Mouse (Mus musculus): ENCODE measurements at regions not wholly inside any gene's neighbourhood (a gene's known extent, or its start where the extent isn't known, plus 50 kb on each side); places are given as distances from the start of the nearest gene placed in this dataset.

DNA sequence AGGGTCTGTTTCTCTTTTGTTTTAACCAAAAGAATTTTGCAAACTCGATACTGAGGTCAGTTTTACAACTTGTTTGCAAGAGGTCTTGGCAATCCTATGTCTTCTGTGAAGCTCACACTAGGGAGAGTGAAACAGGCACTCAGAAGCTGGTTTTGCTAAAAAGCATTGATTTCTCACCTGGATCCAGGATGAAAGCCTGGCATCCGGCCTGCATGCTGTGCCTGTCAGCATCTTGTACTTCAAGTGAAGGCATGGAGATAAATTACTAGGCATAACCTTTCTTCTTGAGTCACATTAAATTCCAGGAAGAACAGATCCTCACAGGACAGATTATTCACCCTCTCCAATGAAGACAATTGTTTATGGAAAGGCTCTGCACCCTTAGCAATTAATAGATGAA is 477.5 kb downstream of the Btbd3 start:
- WGBS: 69% methylated on average over 2 of the region's 2 CpGs
- H3K27me3 ChIP-seq: no peaks in the 10 kb centered on the region
- no peak overlapping the region for H3K9ac ChIP-seq (replicated peaks)
- H3K36me3 ChIP-seq: no peaks in the 10 kb centered on the region
- H3K4me1 ChIP-seq: no peaks in the 10 kb centered on the region
- no peak overlapping the region for H3K4me2 ChIP-seq (replicated peaks)
- H3K27ac ChIP-seq (replicated peaks): no peak overlapping the region
- ATAC-seq (replicated peaks): no peak
- no peaks in the 10 kb centered on the region for H3K9me3 ChIP-seq
- H3K4me3 ChIP-seq: no peak overlapping the region

GRCm38 (mm10) chr2:138744806-138745205 is 488.4 kb downstream of the Btbd3 start:
- Histone ChIP-seq H3K4me2 (replicated peaks) (no peak overlapping the region), H3K27me3 (no peaks in the 10 kb centered on the region), H3K4me1 (no peaks in the 10 kb centered on the region), H3K9me3 (no peaks in the 10 kb centered on the region), H3K27ac (replicated peaks) (no peak overlapping the region), H3K4me3 (no peak overlapping the region), H3K9ac (replicated peaks) (no peak overlapping the region), H3K36me3 (no peaks in the 10 kb centered on the region)
- 82% methylated on average over 4 of the region's 4 CpGs for WGBS
- ATAC-seq (replicated peaks): no peak

DNA sequence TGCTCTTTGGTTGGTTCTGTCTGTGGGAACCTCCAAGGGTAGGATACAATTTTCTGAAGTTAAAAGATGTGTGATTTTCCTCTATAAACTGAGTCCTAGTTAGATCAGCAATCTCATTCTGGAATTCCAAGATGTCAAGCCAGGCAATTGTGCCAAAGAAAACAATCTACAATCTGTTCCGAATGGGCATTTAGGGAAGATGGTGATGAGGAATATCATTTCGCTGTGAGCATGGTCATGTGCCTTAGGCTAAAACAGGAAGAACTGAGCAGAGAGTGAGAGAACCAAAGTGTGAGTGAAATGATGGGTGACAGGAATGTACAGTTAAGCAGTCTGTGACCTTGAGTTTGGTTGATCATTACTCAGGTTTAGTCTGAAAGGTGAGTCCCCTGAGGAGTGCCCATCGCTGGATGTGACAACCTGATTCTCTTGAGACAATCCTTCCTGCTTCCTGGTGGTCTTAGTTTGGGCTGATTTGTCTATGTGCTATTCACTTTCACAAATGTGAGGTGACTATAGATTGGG is 504.1 kb downstream of the Btbd3 start:
- Histone ChIP-seq H3K9me3 (no peaks in the 10 kb centered on the region), H3K36me3 (no peaks in the 10 kb centered on the region), H3K4me2 (replicated peaks) (no peak overlapping the region), H3K9ac (replicated peaks) (no peak overlapping the region), H3K27ac (replicated peaks) (no peak overlapping the region), H3K27me3 (no peaks in the 10 kb centered on the region), H3K4me3 (no peak overlapping the region), H3K4me1 (no peaks in the 10 kb centered on the region)
- WGBS: 84% methylated on average over 3 of the region's 3 CpGs
- ATAC-seq (replicated peaks): no peak

DNA sequence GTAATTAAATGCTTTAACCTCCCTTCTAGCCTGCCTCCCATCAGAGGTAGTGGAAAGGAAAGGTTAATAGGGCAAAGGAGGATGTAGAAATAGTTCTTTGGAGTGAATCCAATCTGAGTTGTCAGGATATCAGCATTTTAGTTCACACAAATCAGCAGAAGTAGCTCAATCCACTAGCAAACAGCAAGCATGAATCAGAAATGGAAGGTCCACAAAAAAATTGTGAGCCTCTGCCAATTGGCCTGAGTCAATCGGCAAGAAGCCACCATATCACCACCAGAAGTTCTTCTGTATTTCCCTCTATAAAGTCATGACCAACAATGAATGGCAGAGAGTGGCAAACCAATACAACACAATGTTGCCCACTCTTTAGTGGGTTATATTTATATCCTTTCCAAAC is 505.0 kb downstream of the Btbd3 start:
- Histone ChIP-seq H3K4me3 (no peak overlapping the region), H3K36me3 (no peaks in the 10 kb centered on the region), H3K27ac (replicated peaks) (no peak overlapping the region), H3K4me2 (replicated peaks) (no peak overlapping the region), H3K9ac (replicated peaks) (no peak overlapping the region), H3K27me3 (no peaks in the 10 kb centered on the region), H3K4me1 (no peaks in the 10 kb centered on the region), H3K9me3 (no peaks in the 10 kb centered on the region)
- no peak for ATAC-seq (replicated peaks)
- 90% methylated on average over 1 of the region's 1 CpGs for WGBS

DNA sequence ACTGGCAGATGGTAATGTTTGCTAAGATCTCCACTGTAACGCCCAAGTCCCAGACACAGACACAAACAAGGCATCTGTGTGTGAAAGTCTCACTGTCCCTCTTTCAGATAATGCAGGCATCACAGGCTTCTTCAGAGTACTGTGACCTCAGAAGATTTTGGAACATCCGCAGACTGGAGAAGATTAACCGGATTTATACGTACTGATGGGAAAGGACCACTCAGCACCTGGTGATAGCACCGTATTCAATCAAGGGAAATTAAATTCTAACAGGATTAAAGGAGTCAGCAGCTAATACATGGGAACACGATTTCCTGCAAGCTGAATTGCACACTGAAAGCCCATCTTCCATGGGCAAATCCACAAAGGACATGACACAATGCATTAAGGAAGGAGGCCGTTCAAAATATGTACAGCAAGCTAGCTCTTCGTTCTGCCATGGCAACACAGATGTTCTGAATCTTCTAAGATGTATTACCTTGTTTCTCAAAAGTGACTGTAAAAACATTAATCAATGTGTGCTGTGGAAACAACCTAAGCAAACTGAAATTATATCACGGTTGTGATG is 510.0 kb downstream of the Btbd3 start:
- Histone ChIP-seq H3K9ac (replicated peaks) (no peak overlapping the region), H3K4me2 (replicated peaks) (no peak overlapping the region), H3K27ac (replicated peaks) (no peak overlapping the region), H3K9me3 (no peaks in the 10 kb centered on the region), H3K27me3 (no peaks in the 10 kb centered on the region), H3K36me3 (no peaks in the 10 kb centered on the region), H3K4me1 (no peaks in the 10 kb centered on the region), H3K4me3 (no peak overlapping the region)
- WGBS: 67% methylated on average over 9 of the region's 9 CpGs
- no peak for ATAC-seq (replicated peaks)

DNA sequence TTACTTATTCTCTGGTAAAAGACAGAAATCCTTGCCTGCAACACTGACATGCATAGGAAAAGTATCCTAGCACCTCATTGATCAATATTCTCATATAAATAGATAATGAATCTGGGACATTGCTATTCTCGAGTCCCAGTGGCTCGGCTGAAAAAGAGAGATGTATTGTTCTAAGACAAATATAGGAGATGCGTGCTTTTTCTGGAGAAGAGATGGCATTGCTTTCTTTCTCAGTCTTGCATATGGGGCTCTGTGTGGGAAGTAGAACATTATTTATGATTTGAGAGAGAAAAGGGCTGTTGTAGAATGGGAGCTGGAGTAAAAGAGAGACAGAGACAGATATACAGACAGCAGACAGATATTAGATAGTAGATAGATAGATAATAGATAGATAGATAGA is 527.4 kb downstream of the Btbd3 start:
- H3K4me2 ChIP-seq (replicated peaks): no peak overlapping the region
- H3K9ac ChIP-seq (replicated peaks): no peak overlapping the region
- no peaks in the 10 kb centered on the region for H3K27me3 ChIP-seq
- no peak overlapping the region for H3K27ac ChIP-seq (replicated peaks)
- no peaks in the 10 kb centered on the region for H3K36me3 ChIP-seq
- H3K4me3 ChIP-seq: no peak overlapping the region
- no peaks in the 10 kb centered on the region for H3K9me3 ChIP-seq
- 81% methylated on average over 3 of the region's 3 CpGs for WGBS
- no peaks in the 10 kb centered on the region for H3K4me1 ChIP-seq
- ATAC-seq (replicated peaks): no peak

- H3K9ac ChIP-seq (replicated peaks): no peak overlapping the region
- no peaks in the 10 kb centered on the region for H3K9me3 ChIP-seq
- no peak for ATAC-seq (replicated peaks)
- no peaks in the 10 kb centered on the region for H3K4me1 ChIP-seq
- no peaks in the 10 kb centered on the region for H3K27me3 ChIP-seq
- H3K4me3 ChIP-seq: no peak overlapping the region
- WGBS: 84% methylated on average over 6 of the region's 6 CpGs
- H3K36me3 ChIP-seq: no peaks in the 10 kb centered on the region
- no peak overlapping the region for H3K4me2 ChIP-seq (replicated peaks)
- H3K27ac ChIP-seq (replicated peaks): no peak overlapping the region
Measured at GRCm38 (mm10) chr2:138792711-138793450, 536.5 kb downstream of the Btbd3 start.

DNA sequence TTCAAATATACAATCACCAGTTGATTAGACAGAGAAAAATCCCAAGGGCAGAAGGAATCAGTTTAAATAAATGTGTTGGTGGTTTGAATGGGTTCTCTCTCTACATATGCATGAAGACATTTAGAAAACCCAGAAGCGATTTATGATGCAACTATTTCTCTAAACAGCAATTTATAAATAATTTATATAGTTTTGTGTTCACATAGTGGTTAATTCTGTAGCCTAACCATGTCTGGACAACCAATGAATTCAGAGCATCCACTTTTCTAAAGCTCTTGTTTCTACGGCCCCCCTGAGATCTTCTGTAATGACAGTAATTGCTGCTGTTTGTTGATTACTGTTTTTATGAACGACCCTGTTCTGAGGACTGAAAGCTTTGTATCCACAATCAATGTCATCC is 549.8 kb downstream of the Btbd3 start:
- Histone ChIP-seq H3K27ac (replicated peaks) (no peak overlapping the region), H3K27me3 (no peaks in the 10 kb centered on the region), H3K36me3 (no peaks in the 10 kb centered on the region), H3K4me3 (no peak overlapping the region), H3K9ac (replicated peaks) (no peak overlapping the region), H3K4me2 (replicated peaks) (no peak overlapping the region), H3K4me1 (no peaks in the 10 kb centered on the region), H3K9me3 (no peaks in the 10 kb centered on the region)
- no peak for ATAC-seq (replicated peaks)
- 65% methylated on average over 3 of the region's 3 CpGs for WGBS

GRCm38 (mm10) chr2:138809767-138810166 is 553.4 kb downstream of the Btbd3 start:
- Histone ChIP-seq H3K27me3 (no peaks in the 10 kb centered on the region), H3K27ac (replicated peaks) (no peak overlapping the region), H3K9ac (replicated peaks) (no peak overlapping the region), H3K4me2 (replicated peaks) (no peak overlapping the region), H3K4me3 (no peak overlapping the region), H3K36me3 (no peaks in the 10 kb centered on the region), H3K4me1 (no peaks in the 10 kb centered on the region), H3K9me3 (no peaks in the 10 kb centered on the region)
- ATAC-seq (replicated peaks): no peak
- WGBS: 79% methylated on average over 2 of the region's 2 CpGs

GRCm38 (mm10) chr2:138820489-138820888 is 564.1 kb downstream of the Btbd3 start:
- H3K4me1 ChIP-seq: no peaks in the 10 kb centered on the region
- WGBS: 91% methylated on average over 4 of the region's 4 CpGs
- H3K36me3 ChIP-seq: no peaks in the 10 kb centered on the region
- no peak overlapping the region for H3K4me2 ChIP-seq (replicated peaks)
- no peak overlapping the region for H3K4me3 ChIP-seq
- no peak overlapping the region for H3K27ac ChIP-seq (replicated peaks)
- H3K9ac ChIP-seq (replicated peaks): no peak overlapping the region
- no peak for ATAC-seq (replicated peaks)
- H3K9me3 ChIP-seq: no peaks in the 10 kb centered on the region
- H3K27me3 ChIP-seq: no peaks in the 10 kb centered on the region

DNA sequence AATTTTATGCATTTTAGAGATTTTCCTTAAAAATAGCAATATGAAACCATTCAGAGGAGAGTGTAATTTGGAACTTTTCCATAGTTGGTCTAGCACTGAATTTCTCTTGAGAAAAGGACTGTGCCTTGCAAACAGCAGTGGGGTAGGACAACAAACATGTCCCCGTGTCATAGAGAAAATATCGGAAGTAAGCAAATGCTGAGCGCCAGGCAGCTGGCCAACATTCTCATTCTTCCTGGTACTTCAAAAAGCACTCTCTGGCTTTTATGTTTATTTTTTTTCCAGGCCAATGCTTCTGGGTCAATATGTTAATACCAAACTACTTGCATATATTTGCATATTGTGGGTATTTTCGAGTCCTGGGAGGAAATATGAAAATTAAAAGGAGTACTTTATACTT is 568.5 kb downstream of the Btbd3 start:
- H3K4me2 ChIP-seq (replicated peaks): no peak overlapping the region
- ATAC-seq (replicated peaks): no peak
- no peak overlapping the region for H3K4me3 ChIP-seq
- no peaks in the 10 kb centered on the region for H3K27me3 ChIP-seq
- no peak overlapping the region for H3K27ac ChIP-seq (replicated peaks)
- H3K9ac ChIP-seq (replicated peaks): no peak overlapping the region
- H3K4me1 ChIP-seq: no peaks in the 10 kb centered on the region
- WGBS: 44% methylated on average over 4 of the region's 4 CpGs
- H3K36me3 ChIP-seq: no peaks in the 10 kb centered on the region
- no peaks in the 10 kb centered on the region for H3K9me3 ChIP-seq

DNA sequence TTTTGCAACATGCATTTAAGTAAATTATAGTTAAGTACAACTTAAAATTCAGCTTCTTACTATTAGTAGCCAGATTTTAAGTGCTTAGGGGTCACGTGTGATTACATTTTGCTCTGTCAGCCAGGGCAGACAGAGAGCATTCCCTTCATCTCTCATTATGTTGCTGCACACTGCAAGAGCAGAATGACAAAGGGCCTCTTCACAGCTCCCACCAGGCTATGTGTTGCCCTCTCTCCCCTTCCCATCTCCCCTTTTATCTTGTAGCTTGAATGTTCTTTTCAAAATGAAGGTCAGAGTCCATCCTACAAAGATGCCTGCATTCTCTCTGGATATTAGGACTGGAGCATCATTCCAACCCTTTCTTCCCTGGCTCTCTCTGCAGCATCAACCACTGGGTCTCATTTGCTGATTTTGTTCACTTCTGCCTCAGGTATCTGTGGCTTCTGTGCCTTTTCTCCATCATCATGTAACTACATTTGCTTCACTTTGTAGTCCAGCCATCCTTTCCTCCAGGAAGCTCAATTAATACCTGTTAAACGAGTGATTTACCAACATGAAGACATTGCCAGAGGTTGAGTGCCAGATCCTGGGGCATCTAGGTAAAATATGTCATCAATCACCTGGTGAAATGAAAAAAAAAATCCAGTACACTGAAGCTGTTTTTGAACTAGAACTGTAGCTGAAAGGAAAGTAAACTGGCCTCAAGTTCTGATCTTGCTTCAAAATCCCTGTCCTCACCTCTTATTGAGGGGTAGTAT is 571.6 kb downstream of the Btbd3 start:
- Histone ChIP-seq H3K9ac (replicated peaks) (no peak overlapping the region), H3K27me3 (no peaks in the 10 kb centered on the region), H3K9me3 (no peaks in the 10 kb centered on the region), H3K4me1 (no peaks in the 10 kb centered on the region), H3K36me3 (no peaks in the 10 kb centered on the region), H3K4me3 (no peak overlapping the region), H3K27ac (replicated peaks) (no peak overlapping the region), H3K4me2 (replicated peaks) (no peak overlapping the region)
- WGBS: 52% methylated on average over 2 of the region's 2 CpGs
- no peak; the same call in 1 of the 2 replicates for ATAC-seq (replicated peaks)
